Mouse (Mus musculus) liver, adult 10 weeks (tissue): ENCODE data around the gene Gna15. TPM values are rescaled to one million over a fixed set of nuclear protein-coding genes. Genes with fewer than 3 reads are reported as not detected.

Experiments
- polyA plus RNA-seq: library from polyadenylated mRNA; stranded (reverse); fragments of 350-450 nt; fragmentation: Illumina TruSeq; extraction: RNeasy Lipid Tissue Mini Kit (QIAGEN cat#74804); gene quantifications from one replicate; pipeline ENCODE4 v1.2.3, GENCODE M21; 2014; ENCODE audit warnings: low read depth, low replicate concordance

Gna15 gene
- not detected for polyA plus RNA-seq

GRCm38 (mm10) chr10:81524051-81524605 is at the start of gene Gna15:
Gene Gna15, minus strand, starts transcription at chr10:81524225.

DNA sequence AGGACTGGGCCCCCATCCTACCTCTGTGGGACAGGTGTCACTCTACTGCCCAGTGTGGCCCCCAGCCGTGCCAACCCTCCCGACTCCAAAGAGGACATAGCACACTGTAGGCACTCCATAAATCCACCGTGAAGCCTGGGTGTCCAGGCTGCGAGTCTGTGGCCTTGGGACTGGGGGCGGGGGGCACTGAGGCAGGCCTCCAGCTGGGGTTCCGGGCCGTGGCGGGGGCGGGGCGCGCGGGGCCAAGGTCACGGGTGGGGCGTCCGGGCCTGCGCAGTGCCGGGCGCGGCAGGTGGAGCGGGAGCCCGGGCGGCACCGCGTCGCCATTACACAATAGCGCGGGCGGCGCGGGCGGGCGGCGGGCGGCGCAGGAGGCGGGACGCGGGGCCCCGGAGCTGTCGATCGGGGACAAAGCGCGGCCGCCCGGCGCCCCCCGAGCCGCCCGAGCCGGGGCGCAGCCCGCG is 35.2 kb upstream of the Gna15 start, which contains the start of gene Aes:
Gene Aes, plus strand, starts transcription at position 326 of the 464 bp plus-strand sequence.

GRCm38 (mm10) chr10:81545161-81545747 is 21.2 kb upstream of the Gna15 start, which contains the start of gene Gna11:
Gene Gna11, minus strand, starts transcription at chr10:81545190.

DNA sequence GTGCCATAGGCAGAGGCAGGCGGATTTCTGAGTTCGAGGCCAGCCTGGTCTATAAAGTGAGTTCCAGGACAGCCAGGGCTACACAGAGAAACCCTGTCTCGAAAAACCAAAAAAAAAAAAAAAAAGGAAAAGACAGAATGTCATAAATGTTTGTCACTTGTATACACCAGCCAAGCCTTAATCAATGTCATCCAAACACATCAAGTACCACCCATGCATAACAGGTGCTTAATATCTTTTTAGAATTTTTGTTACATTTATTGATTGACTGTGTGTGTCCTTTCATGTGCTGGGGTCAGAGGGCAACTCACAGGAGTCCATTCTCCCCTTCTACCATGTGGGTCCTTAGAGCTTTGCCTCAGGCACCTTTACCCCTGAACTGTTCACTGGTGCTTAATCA is 24.0 kb downstream of the Gna15 start, which contains the start of gene S1pr4:
Gene S1pr4, minus strand, starts transcription at position 101 of the 400 bp plus-strand sequence.

GRCm38 (mm10) chr10:81496264-81496901 is 27.6 kb downstream of the Gna15 start, which contains the start of gene Ncln:
Gene Ncln, minus strand, starts transcription at chr10:81496392.

GRCm38 (mm10) chr10:81482533-81482889 is 41.5 kb downstream of the Gna15 start, which contains the start of gene Celf5:
Gene Celf5, minus strand, starts transcription at chr10:81482709.

DNA sequence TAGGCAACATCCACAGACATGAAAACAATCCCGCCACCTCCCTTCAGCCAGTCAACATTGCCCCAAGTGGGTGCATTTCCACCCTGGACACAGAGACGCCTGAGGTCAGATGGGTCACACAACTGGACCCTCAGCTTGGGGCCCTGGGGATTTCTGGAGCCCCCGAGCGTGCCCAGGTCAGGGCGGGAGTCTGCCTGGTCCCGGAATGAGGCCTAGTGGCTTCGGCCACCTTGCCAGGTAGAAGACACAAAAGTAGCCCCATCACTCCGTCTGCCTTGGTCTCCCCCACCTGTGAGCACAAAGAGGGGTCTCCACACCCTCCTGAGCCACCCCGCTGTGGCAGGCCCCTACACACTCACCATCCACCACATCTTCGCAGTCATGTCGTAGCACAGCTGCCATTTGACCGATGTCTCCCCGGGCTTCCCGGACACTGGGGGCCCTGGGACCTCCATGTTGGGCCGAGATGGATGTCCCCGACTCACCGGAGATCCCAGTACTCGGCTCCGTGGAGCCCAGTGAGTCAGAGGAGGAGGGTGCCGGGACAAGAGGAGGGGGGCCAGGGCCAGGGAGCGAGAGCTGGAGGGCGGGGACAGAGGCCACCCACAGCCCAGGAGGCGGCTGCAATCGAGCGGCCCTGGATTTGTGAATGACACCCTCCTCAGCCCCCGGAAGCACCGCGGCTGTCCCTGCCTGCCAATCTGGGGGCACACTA is 68.7 kb downstream of the Gna15 start, which contains the start of gene Nfic:
Gene Nfic, minus strand, starts transcription at position 455 of the 715 bp plus-strand sequence.

Other genes with a start within 250 kb of the Gna15 start
- 1.4 TPM for gene Tjp3, start 232.6 kb downstream of the Gna15 start, polyA plus RNA-seq
- 1.0 TPM for gene Pip5k1c, start 231.3 kb downstream of the Gna15 start, polyA plus RNA-seq
- gene Cactin, start 203.1 kb downstream of the Gna15 start, polyA plus RNA-seq = 0.24 TPM
- gene Tbxa2r, start 195.5 kb downstream of the Gna15 start, polyA plus RNA-seq = not detected
- gene Gipc3, start 181.0 kb downstream of the Gna15 start, polyA plus RNA-seq = not detected
- gene Hmg20b, start 173.7 kb downstream of the Gna15 start, polyA plus RNA-seq = 4.2 TPM
- 0.24 TPM for gene Mfsd12, start 166.7 kb downstream of the Gna15 start, polyA plus RNA-seq
- not detected for gene 4930404N11Rik, start 158.4 kb downstream of the Gna15 start, polyA plus RNA-seq
- gene Fzr1, start 145.7 kb downstream of the Gna15 start, polyA plus RNA-seq = 0.34 TPM
- not detected for gene Dohh, start 139.8 kb downstream of the Gna15 start, polyA plus RNA-seq
- gene Gm48551, start 139.8 kb downstream of the Gna15 start, polyA plus RNA-seq = not detected
- not detected for gene Gm48552, start 135.2 kb downstream of the Gna15 start, polyA plus RNA-seq
- gene Smim24, start 131.2 kb downstream of the Gna15 start, polyA plus RNA-seq = not detected
- gene Nfic, start 68.6 kb downstream of the Gna15 start, polyA plus RNA-seq = 14.6 TPM
- gene Celf5, start 41.5 kb downstream of the Gna15 start, polyA plus RNA-seq = not detected
- gene Ncln, start 27.8 kb downstream of the Gna15 start, polyA plus RNA-seq = 1.6 TPM
- not detected for gene S1pr4, start 24.1 kb downstream of the Gna15 start, polyA plus RNA-seq
- gene Gna11, start 21.0 kb upstream of the Gna15 start, polyA plus RNA-seq = 4.4 TPM
- gene Aes, start 35.3 kb upstream of the Gna15 start, polyA plus RNA-seq = 37.6 TPM
- gene Tle2, start 50.3 kb upstream of the Gna15 start, polyA plus RNA-seq = 4.2 TPM
- gene Tle6, start 76.8 kb upstream of the Gna15 start, polyA plus RNA-seq = 0.74 TPM
- 0.53 TPM for gene BC025920, start 82.0 kb upstream of the Gna15 start, polyA plus RNA-seq
- 0.21 TPM for gene Sirt6, start 103.6 kb upstream of the Gna15 start, polyA plus RNA-seq
- 1.6 TPM for gene Ankrd24, start 104.3 kb upstream of the Gna15 start, polyA plus RNA-seq
- 5.2 TPM for gene Gm10778, start 124.8 kb upstream of the Gna15 start, polyA plus RNA-seq
- 8.0 TPM for gene Zfp433, start 180.6 kb upstream of the Gna15 start, polyA plus RNA-seq
- gene Gm3055, start 246.9 kb upstream of the Gna15 start, polyA plus RNA-seq = 4.1 TPM